Mouse (Mus musculus): ENCODE measurements at regions not wholly inside any gene's neighbourhood (a gene's known extent, or its start where the extent isn't known, plus 50 kb on each side); places are given as distances from the start of the nearest gene placed in this dataset.

GRCm38 (mm10) chrX:47646523-47646922 is 246.3 kb downstream of the Smarca1 start:
- Histone ChIP-seq H3K4me3 (ENCODE audit: control insufficient read depth in 1 of 2, insufficient read depth in 1 of 2, low read depth in 2 of 2, low read length in 2 of 2) (no peak overlapping the region), H3K9me3 (replicated peaks; ENCODE audit: insufficient read depth, low read length) (no peaks in the 10 kb centered on the region), H3K27ac (ENCODE audit: control insufficient read depth, low read depth, low read length) (no peak overlapping the region), H3K4me1 (ENCODE audit: control insufficient read depth in 1 of 2, insufficient read depth in 2 of 2, low read length in 2 of 2) (no peaks in the 10 kb centered on the region), H3K27me3 (ENCODE audit: control insufficient read depth in 1 of 2, insufficient read depth in 2 of 2, low read length in 2 of 2) (no peaks in the 10 kb centered on the region), H3K79me2 (ENCODE audit: control insufficient read depth, insufficient read depth, low read length, poor library complexity) (no peaks in the 10 kb centered on the region), H3K36me3 (ENCODE audit: control insufficient read depth in 1 of 2, insufficient read depth in 2 of 2, low read length in 2 of 2) (no peaks in the 10 kb centered on the region), H3K9ac (ENCODE audit: control insufficient read depth, low read depth, low read length, poor library complexity, severe bottlenecking) (no peak overlapping the region)
- TF ChIP-seq MXI1 (IDR thresholded peaks at IDR 0.05; ENCODE audit: low read depth, low read length) (no peak), ZMIZ1 (IDR thresholded peaks at IDR 0.05; ENCODE audit: low read depth, low read length) (no peak), NELFE (IDR thresholded peaks at IDR 0.05; ENCODE audit: low read depth, low read length) (no peak), RAD21 (IDR thresholded peaks at IDR 0.05; ENCODE audit: low read depth, low read length) (no peak), SMC3 (IDR thresholded peaks at IDR 0.05; ENCODE audit: low read depth, low read length) (no peak), POLR2A (IDR thresholded peaks at IDR 0.05; ENCODE audit: control insufficient read depth in 1 of 2, insufficient read depth in 1 of 2, low read depth in 1 of 2, low read length in 2 of 2, poor library complexity in 1 of 2) (no peak), JUND (IDR thresholded peaks at IDR 0.05; ENCODE audit: low read depth, low read length) (no peak), EP300 (IDR thresholded peaks at IDR 0.05; ENCODE audit: low read depth in 1 of 2, low read length in 2 of 2) (no peak), GABPA (IDR thresholded peaks at IDR 0.05; ENCODE audit: low read depth, low read length) (no peak), TAL1 (IDR thresholded peaks at IDR 0.05; ENCODE audit: low read length) (no peak), NRF1 (IDR thresholded peaks at IDR 0.05; ENCODE audit: insufficient read depth, low read depth, low read length, poor library complexity, severe bottlenecking) (no peak), MYC (IDR thresholded peaks at IDR 0.05; ENCODE audit: low read depth, low read length) (no peak), GATA1 (IDR thresholded peaks at IDR 0.05; ENCODE audit: low read depth, low read length) (no peak)
- DNase-seq (ENCODE audit: low read depth, low spot score) = no peak

- H3K4me3 ChIP-seq (ENCODE audit: control insufficient read depth in 1 of 2, insufficient read depth in 1 of 2, low read depth in 2 of 2, low read length in 2 of 2) = no peak overlapping the region
- no peaks in the 10 kb centered on the region for H3K4me1 ChIP-seq (ENCODE audit: control insufficient read depth in 1 of 2, insufficient read depth in 2 of 2, low read length in 2 of 2)
- TF ChIP-seq GATA1 (IDR thresholded peaks at IDR 0.05; ENCODE audit: low read depth, low read length) (no peak), MEF2A (IDR thresholded peaks at IDR 0.05; ENCODE audit: extremely low read depth, insufficient replicate concordance, low read depth, low read length, poor library complexity, severe bottlenecking) (no peak), USF1 (IDR thresholded peaks at IDR 0.05; ENCODE audit: low read depth, low read length) (no peak), ZC3H11A (IDR thresholded peaks at IDR 0.05; ENCODE audit: low read depth, low read length) (no peak), NRF1 (IDR thresholded peaks at IDR 0.05; ENCODE audit: insufficient read depth, low read depth, low read length, poor library complexity, severe bottlenecking) (no peak), EP300 (IDR thresholded peaks at IDR 0.05; ENCODE audit: low read depth in 1 of 2, low read length in 2 of 2) (no peak), POLR2AphosphoS2 (IDR thresholded peaks at IDR 0.05; ENCODE audit: low read length) (no peak)
- no peaks in the 10 kb centered on the region for H3K36me3 ChIP-seq (ENCODE audit: control insufficient read depth in 1 of 2, insufficient read depth in 2 of 2, low read length in 2 of 2)
- DNase-seq (ENCODE audit: low read depth, low spot score) = no peak
- H3K27ac ChIP-seq (ENCODE audit: control insufficient read depth, low read depth, low read length) = no peak overlapping the region
- no peaks in the 10 kb centered on the region for H3K27me3 ChIP-seq (ENCODE audit: control insufficient read depth in 1 of 2, insufficient read depth in 2 of 2, low read length in 2 of 2)
- H3K9me3 ChIP-seq (replicated peaks; ENCODE audit: insufficient read depth, low read length) = no peaks in the 10 kb centered on the region
- H3K79me2 ChIP-seq (ENCODE audit: control insufficient read depth, insufficient read depth, low read length, poor library complexity) = no peaks in the 10 kb centered on the region
- no peak overlapping the region for H3K9ac ChIP-seq (ENCODE audit: control insufficient read depth, low read depth, low read length, poor library complexity, severe bottlenecking)
Observed at GRCm38 (mm10) chrX:47641191-47641590, 251.6 kb downstream of the Smarca1 start.
